Mouse (Mus musculus): Measurements from ENCODE around the gene Nek6.

The Nek6 gene

DNA sequence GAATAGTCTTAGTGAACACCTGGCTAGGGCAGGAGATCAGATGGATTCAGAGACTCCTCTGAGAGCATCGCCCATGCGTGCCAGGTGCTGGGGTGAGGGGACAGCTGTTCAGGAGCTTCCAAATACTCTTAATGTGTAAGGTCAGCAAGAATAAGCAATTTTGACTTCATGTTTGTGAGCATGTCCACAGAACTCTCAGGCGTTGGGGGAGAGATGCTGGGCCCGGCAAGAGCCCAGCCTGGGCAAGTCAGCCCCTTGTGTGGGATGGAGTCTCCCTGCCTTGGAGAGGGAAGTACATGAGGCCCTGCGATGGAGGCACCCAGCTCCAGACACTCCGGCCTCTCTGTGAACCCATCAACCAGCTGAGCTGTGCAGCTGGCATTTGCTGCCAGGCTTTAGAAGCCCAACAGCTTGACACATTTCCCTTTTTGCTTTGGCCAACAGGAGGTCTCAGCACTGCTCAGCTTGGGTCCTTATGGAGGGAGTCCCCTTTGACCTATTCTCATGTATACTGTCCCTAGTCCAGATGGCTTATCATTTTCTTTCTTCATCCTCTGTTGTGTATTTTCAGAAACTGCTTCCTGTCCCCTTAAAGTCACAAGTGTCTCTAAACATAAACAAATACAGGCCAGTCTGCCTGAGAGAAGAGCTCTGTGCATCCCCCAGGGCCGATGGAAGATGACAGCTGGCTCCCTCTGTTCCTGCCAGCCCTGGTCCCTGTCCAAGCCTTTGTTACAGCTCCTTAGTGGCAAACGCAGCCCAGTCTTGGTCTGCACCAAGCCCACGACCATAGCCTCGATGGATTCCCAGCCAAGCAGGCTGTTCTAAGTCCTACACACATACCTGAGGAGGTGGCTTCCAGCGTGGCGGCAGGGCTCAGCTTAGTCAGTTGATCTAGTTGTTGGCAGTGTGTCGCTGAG is 67.4 kb downstream of the Nek6 start:
- no peak for DNase-seq (ENCODE audit: low read depth, low spot score)

DNA sequence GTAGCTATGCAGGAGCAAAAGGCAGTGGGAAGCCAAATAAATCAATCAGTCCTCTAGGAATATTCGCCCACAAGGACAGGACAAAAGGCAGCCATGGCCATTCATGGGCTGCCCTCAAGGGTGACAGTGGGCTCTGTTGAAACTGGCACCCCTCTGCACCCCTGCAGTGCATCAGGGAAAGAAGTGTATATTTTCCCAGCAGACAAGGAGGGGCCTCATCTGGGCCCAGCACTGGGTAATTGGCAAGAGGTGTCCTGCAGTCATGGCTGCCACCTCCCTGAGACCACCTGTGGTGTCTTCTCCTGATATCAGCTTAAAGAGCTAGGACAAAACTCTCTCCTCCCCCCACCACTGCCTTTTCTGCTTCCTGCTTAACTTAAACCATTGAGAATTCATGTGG is 68.1 kb downstream of the Nek6 start:
- DNase-seq (ENCODE audit: low read depth, low spot score), result no peak

DNA sequence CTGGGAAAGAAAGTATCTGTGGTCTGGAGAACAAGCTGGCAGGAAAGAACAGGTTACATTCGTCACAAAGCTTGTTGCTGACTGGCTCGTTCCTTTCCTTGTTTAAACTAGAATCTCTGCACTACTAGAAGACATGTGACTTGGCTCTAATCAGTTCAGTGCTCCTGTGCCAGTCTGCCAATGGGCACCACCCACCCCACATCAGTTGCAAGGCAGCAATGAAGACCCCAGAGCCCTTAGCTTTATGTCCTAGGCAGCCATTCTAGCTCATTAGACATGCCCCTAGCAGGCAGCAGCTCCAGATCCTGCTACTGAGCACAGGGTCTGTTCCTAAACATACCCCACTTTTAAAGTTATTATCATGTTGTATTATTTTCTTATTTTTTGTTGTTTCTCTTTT is 72.5 kb downstream of the Nek6 start:
- no peak for DNase-seq (ENCODE audit: low read depth, low spot score)

DNA sequence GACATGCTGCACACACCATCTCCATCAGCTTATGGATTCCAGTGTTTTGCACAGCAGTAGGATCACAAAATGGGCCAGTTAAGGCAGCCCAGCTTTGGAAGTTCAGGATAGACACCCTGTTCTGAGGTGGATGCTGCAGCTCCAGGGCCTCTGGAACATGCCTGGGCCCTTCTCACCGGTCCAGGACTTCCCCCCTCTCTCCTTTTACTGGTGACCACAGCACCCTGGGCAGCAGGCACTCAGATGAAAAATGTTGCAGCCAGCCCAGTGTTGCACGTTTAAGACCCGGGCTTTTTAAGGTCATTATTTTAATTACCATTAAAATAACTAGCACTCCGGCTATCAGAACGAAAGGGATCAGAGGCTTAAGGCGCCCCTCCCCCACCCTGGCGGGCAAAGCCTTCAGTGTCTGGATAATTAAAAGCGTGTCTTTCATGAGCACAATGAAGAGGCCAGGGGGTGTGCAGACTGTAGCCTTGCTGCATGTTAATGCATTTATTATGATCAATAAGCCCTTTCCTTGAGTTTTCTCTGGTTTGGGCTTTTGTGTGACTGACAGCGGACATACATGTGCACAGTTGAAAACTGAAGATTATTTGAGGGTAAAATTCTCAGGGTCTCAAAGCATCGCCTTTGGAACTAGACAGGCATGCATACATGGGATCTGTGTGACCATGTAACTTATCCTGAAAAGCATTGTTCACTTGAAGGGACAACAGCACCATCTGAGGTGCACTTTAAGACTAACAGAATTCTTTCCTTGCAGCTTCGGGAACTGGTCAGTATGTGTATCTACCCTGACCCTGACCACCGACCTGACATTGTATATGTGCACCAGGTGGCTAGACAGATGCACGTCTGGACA is 73.3 kb downstream of the Nek6 start:
- peak; percentile 48 for DNase-seq (ENCODE audit: low read depth, low spot score)

DNA sequence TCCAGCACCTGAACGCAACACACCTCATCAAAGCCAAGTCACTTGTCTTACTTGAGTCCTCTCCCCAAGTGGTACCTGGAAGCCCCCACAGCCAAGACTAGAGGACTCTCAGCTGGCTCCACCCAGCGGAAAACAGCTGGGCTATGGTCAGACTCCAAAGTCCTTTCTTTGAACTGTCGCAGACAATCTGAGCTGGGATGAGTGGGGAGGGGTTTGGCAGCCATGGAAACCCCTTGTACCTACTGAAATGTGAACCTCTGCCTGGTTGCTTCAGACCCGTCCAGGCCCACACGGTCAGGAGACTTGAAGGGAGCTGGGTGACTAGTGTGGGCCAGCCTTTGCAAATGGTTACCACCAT is 73.9 kb downstream of the Nek6 start:
- peak; percentile 32 for DNase-seq (ENCODE audit: low read depth, low spot score)

DNA sequence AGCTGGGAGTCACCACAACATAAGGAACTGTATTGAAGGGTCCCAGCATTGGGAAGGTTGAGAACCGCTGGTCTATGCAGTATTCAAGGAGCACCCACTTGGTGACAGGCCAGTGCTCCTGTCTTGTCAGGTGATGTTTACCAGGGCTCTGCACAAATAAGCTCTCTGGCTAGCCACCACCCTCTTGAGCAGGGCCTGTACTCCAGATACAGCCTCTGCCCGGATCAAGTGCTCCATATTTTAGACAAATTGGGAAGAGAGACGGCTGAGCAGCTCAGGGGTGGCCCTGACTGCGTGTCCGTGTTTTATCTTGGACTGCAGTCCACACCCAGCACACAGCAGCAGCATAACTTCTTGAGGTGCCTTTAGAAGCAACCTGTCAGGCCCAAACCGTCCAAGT is 75.3 kb downstream of the Nek6 start:
- no peak for DNase-seq (ENCODE audit: low read depth, low spot score)

DNA sequence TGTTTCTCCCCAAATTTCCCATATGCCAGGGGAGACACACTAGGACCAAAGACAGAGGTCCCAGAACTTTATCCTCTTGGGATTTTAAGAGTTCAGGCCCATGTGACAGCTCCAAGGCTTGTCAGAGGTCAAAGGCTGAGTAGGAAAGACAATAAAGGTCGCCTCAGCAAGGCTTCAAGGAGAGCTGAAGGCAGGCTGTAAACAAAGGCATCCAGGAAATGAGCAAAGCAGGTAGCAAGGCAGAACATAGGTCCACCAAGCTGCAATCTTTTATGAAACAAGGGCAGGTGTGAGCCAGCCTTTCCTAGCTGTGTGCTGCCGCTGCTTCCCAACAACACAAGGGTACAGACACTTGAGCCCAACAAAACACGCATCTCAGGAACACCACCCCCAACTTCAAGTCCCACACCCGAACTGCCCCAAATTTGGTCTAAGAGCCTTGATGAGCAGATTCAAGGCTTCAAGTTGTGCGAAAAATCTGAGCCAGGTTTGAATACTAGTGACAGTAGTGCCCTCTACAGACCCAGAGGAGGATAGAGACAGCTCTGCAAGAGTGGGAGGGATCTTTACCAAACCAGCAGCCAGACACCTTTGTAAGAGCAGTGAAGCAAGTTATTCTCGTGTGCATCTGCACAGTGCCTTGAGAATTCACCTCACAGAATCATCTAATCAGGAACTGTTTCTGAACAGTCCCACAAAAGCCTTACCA is 80.5 kb downstream of the Nek6 start:
- DNase-seq (ENCODE audit: low read depth, low spot score), result peak; percentile 74

DNA sequence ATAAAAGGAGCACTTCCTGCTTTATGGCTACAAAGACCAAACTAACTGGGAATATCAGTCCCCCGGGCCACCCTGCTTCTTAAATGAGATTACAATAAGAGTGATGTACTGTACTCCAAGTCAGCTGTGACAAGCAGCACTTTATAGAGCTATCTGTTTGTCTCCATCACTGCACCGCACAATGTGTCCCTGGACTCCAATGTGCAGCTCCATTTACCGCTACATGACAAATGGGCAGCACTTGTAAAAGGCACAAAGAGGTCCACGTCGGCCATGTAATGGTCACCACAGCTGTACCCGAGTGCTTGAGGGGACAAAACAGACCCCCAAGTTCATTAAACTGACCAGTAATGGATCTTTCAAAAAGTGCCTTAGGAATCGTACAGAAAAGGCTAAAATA is 83.4 kb downstream of the Nek6 start:
- DNase-seq (ENCODE audit: low read depth, low spot score), result no peak

DNA sequence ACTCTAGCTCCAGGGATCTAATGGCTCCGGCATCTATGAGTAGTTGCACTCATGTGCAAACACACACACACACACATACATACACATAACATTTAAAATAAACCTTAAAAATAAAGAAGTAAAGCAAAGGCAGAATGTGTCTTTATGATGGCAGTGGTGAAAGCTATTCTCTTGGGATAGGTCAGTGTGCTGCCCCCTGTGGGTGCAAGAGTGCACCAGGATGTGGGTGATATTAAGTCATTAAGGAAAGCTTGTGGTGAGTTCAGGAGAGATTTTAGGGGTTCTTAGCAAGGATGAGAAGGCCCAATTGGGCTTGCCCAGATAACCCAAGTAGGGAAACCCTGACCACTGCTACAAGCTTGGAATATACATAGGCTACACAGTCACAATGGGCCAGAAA is 86.5 kb downstream of the Nek6 start:
- peak; percentile 52 for DNase-seq (ENCODE audit: low read depth, low spot score)

DNA sequence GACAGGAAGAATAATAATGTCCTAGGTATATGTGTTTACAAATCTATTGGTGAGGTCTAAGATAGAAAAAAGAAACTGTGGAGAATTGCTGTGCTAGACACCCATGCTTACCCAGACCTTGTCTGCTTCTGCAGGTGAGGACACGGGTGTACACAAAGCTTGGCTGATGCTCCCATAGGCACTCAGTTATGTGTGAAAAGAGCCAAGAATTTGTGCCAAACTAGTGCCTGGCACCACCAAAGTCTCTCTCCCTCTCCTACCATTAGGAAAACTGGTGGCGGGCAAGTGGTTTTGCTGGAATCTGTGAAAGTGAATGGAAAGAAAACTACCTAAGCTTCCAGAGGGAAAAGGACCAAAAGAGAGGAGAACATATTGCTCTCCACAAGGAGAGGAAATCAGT is 87.0 kb downstream of the Nek6 start:
- no peak for DNase-seq (ENCODE audit: low read depth, low spot score)

DNA sequence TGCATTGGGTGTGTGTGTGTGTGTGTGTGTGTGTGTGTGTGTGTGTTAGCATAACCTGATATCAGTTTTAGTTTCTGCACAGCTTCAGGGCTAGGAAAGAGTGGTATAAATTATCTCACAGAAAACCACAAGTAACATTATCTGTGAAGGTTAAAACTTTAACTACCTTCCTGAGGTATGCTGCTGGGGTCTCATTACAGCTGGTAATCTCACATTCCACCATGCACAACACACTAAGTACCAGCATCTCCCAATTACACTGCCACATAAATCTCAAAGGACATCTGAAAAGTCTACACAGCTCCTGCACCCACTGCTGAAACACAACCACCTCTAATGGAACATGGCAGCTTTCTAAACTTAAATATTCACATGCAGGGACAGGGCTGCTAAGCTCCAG is 89.4 kb downstream of the Nek6 start:
- no peak for DNase-seq (ENCODE audit: low read depth, low spot score)

DNA sequence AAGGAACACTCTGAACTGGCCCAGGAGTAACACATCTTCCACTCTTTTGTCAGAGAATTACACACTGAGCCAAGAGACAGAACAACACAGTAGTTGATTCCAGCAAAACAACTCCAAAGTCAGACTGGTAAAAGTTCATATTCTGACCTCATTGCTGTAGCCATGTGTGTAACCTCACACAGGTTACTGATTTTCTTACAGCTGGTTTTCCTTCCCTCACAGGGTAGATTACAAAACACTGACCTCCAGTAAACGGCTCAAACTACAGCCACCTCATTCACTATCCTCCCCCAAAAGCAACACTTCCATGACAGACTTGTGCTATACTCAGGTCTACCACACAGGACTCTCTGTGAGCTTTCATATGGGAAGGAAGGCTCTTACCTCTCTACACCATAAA is 96.3 kb downstream of the Nek6 start:
- no peak for DNase-seq (ENCODE audit: low read depth, low spot score)

DNA sequence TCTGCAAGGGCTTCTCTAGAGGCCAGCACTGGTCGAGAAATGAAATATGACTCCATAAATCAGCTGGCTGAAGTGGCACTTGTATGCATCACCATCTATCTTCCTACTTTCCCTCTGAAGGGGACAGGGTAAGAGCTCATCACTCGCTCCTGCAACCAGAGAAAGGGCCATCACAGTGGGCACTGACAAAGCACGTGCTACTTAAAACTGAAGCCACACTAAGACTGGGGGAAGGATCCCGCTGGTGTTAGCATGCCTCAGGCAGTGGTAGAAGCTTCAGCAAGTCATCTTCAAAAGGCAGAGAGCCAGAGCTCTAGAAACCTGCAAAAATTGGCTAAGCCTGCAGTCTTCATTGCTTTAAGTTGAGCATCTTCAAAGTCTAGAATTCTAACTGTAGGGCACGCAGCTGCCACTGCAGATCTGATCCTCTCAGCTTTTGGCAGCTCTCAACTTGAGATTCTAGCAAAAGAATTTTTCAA is 97.4 kb downstream of the Nek6 start:
- DNase-seq (ENCODE audit: low read depth, low spot score), result no peak

DNA sequence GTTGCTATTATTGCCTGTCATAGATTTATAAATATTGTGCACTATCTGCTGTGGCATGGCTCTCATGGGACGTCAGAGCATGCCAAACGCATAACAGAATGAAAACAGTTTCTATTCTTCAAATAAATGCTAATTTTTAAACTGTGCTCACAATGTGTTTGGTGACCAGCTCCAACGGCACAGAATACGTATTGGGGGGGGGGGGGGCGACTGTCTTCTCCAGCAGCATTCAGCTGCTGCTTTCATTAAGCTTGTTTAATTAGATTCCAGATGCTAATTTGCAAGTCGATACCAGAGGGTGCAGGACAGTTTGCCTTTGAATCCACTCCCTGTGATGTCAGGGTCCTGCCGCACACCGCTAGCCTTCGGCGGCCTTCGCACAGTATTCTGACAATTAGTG is 97.9 kb downstream of the Nek6 start:
- peak; percentile 27 for DNase-seq (ENCODE audit: low read depth, low spot score)

DNA sequence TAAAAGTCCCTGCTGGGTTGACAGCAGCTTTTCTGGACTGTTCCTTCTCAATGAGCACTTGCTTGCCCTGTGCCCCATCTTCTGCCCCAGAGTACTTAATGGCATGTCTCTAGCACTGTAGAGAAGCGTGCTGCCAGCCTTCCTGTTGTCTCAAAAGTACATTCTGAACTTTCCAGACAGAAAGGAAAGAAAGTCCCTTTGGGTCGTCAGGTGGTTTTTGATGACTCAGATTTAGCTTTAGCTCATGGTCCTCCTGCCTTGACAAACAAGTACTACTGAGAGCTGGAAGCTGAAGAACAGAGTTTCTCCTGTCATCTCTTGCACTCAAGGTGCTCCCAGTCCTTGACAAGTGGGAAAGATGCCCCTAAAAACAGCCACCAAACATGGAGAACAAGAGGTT is 98.7 kb downstream of the Nek6 start:
- no peak for DNase-seq (ENCODE audit: low read depth, low spot score)

DNA sequence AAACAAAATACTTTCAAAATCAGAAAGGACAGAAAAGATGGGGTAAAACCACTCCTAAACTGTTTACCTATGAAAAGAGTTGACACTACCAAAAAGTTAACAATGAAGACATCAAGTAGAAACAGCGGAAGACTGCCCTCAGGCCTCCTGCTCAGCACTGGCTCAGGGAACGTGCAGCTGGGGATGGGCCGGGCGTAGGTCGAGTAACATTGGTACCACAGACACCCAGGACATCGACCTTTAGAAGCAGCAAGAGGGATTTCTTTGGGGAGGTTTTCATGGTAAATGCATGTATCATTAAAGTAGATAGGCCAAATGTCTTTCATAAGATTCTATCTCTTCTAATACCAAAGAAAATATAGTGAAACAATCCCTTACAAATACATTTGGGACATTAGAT is 101.2 kb downstream of the Nek6 start:
- DNase-seq (ENCODE audit: low read depth, low spot score), result peak; percentile 25

DNA sequence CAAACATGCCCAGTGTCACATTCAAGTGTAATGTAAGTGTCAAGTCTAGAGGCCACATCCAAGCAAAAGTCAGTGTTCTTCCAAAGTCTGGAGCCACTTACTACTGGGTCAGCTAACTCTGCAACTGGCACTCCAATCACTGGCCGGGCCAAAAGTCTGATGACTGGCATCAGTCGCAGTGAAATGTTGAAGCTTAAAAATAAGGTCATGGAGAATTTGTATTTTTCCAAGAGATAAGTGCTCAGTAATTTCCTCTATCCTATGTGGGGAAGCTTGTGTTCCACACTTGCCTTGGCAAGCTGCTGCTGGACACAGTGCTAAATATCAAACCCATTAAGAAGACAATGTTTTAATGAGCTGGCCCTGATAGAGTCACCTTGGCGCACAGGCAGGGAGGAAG is 102.1 kb downstream of the Nek6 start:
- no peak for DNase-seq (ENCODE audit: low read depth, low spot score)

DNA sequence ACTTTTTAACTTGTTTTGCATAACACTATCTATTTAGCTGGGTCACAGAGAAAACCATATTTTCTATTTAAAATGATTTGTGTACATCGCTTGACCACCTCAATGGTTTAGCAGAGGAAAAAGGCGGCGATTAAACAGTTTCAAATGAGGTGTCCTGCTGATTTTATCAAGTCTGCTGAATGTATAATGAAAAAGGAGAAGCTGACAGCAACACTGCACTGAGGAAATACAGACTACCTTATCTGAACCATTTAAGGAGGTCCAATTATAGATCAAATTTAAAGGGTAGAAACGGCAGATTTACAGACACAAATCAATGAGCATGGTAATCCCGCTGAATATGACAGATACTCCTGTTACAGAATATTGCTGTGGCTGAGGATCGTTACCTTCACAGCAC is 103.0 kb downstream of the Nek6 start:
- DNase-seq (ENCODE audit: low read depth, low spot score), result no peak

DNA sequence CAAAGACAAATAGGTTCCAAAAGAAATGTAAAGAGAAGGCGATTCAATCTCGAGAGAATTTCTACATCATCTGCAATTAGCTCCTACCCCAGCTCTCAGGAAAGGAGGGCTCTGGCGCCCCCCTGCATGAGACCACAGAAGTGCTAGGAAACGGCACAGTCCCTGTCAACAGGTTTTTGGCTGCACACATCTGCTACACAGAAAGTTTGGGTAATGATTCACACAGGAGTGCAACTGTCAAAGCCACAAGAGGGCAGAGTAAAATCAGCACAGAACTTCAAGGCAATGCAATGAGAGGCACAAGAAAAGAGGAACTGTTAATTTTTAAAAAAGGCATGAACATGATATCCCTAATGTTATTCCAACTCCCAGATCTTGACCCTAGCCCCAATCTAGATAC is 104.6 kb downstream of the Nek6 start:
- DNase-seq (ENCODE audit: low read depth, low spot score), result peak; percentile 41

DNA sequence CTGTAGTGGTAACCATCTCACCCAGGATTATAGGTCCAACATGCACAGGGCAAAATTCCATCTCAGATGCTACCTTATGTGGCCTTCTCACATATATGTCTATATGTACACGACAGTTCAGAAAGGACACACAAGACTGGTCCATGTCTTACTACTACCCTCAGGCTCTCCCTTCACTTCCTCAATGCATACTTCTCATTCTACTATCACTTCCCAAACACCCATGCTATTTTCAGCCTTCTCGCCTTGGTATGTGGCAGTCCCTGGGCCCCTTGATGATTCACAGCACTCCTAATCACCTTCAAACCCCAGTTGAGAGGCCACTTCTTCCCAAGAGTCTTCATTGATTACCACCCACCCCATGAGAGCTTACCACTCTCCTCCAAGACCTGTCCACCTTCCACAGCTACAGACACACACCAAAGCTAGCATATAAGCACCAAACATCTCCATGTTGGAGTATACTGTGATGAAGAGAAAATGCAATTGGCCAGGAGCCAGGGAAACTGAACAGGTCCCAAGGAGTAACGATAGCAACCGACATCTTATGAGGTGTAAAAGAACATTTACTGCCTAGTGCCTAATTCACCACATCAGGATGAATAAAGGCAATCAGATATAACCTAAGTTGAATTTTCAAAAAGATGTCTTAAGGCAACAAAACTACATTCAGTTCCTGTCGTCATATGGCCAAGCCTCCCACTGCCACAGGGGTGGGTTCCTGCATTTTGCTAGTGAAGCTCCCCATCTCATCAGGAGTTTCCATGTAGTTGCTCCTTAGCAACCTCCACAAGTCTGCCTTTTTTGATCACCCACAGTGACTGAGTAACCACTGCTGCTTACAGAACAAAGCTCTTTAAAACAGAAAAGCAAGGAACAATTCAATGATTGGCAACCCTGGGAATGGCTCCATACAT is 105.8 kb downstream of the Nek6 start:
- DNase-seq (ENCODE audit: low read depth, low spot score), result no peak

DNA sequence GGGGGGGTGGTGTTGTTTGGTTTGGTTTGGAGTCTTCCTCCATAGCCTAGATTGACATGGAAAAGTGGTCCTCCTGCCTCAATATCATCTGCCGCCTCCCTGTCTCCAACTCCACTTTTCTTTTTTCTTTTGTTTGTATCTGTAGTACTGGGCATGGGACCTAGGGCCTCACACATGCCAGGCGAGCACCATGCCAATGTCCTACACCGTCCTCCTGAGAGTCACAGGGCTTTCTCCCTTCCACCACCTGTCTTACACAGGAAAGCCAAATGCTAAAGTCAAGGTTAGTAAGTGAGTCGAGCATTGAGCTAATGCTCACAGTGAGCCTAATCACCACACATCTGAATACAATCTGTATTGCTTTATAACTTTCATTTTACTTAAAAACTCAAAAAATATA is 108.3 kb downstream of the Nek6 start:
- DNase-seq (ENCODE audit: low read depth, low spot score), result no peak

All from ZHBTc4 (cell line).